Mouse (Mus musculus) gastrocnemius, postnatal 10 days (tissue): Measurements from ENCODE around the gene Syngr1. TPM values are rescaled to one million over a fixed set of nuclear protein-coding genes. Genes with fewer than 3 reads are reported as not detected.
A peak's percentile ranks its signal among the peaks of the same experiment; 100 is the strongest.

Source experiments
- DNase-seq: peaks from one replicate; pipeline ENCODE4 v3.0.0; 2021; ENCODE audit warnings: mixed read lengths
- total RNA-seq, 2 experiments: library from RNA; stranded (reverse); gene quantifications; 2 replicates each; pipeline ENCODE4 v1.2.3; 2021

Syngr1 gene
- total RNA-seq, 2 experiments from 2014 or later = 16.1 to 17.0 TPM

GRCm38 (mm10) chr15:80070095-80070644 is 21.0 kb upstream of the Syngr1 start:
- no peak for DNase-seq

- no peak for DNase-seq
Measured at GRCm38 (mm10) chr15:80071951-80072437, 19.1 kb upstream of the Syngr1 start.

DNA sequence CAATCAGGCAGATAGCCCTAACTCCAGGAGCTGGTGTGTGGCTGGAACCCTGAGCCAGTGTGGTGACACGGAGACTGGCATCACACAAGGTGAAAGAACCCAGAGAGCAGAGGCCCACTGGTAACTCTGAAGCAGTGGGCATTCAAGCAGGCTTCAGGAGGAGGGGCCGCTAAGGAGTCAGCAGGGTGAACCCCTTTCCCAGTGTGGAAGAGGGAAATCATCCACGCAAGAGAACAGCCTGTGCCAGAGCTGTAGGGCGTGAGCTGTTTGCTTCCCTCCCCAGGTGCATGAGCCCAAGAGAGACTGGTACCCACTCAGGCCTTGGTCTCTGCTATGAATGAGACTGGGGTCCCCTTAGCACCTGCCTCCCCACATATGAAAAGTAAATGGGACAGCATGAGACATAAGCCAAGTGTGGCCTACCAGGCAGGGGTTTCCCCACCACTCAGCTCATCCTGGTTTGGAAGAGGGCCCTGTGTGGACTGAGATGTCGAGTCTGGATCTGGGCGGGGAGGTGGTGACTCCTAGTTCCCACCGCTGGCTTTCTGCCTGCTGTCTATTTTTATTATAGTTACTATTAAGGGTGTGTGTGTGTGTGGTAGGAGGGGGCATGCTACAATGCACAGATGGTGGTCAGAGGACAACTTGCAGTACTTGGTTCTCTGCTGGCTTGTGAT is 18.4 kb upstream of the Syngr1 start:
- DNase-seq = no peak

DNA sequence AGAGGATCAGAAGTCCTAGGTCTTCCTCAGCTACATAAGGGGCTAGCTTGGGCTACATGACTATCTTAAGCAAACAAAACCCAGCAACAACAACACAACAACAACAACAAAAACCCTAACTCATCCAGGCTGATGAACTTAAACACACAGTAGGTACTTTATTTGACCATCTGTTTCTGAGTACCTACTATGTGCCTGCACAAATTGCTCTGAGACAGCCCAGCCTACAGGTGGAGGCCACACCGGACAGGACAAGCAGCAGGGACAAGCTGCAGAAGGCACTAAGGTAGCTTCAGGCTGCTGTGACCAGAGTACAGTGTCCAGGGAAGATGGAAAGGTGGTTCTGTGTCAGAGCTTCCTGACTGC is 17.9 kb upstream of the Syngr1 start:
- no peak for DNase-seq

DNA sequence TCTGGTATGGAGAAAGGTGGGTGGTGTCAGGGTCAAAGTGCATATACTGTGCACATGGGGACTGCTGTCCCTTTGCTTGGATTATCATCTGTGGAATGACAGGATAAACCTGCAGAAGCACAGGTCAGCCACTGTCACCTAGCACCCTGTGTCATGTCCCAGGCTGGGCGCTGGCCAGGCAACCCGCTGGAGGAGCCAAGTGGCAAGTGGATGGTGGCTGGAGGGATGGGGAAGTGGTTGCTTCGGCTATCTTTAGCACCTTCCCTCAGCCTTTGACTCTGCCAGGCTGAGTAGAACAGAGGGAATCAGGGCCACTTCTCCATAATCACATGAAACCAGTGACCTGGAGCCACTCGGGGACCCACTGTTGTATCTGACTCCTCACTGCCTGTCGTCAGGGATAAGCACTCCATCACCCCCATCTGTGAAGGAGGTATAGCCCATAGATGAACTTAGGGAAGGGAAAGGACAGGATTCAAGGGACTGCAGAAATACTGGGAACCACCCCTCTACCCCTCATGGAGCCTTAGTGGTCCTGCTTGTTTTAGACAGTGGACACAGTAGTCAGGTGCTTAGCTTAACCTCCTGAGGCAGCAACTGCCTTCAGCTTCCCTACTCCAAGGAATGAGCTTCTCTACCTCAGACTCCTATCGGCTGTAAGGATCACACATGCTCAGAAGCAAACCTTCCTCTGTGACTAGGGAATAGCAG is 16.3 kb upstream of the Syngr1 start:
- peak; percentile 65 for DNase-seq

DNA sequence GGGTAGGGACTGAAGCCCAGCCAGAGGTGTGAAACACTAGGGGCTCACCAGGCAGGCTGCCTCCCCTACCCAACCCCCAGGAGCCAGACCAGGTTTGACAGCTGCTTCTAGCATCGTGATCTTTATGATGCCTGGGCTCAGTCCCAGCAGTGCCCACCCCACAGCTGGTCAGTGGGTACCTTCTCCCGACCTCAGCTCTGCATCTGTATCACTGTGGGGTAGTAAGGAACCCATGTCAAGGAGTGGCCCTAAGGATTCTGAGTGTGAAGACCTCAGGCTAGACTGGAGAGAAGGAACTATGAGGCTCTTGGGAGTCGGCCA is 15.8 kb upstream of the Syngr1 start:
- no peak for DNase-seq

DNA sequence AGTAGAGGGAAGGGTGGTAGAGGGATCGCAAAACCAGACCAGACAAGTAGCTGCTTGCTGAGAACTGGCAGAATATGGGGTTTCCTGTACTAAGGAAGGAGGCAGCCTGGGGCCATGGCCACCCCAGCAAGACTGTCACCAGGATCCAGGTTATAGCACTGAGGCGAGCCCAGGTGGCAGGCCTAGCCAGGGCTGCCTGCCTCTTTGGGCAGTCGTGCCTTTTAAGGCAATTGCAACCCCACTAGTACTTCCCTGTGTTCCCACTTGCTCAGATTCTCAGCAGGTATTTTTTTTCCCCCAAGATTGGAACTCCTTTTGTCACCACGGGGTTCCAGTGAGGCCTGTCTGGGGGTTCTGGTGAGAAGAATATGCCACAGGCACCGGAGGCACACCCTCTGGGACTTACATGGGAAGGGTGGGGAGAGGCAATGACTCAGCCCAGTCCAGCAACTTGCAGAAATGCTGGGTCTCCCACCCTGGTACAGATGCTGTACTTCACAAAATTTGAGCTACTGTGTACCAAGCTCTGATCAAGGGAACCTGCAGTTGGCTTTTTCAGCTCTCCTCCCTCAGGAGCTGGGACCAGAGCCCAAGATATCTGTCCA is 15.3 kb upstream of the Syngr1 start:
- no peak for DNase-seq

- peak; percentile 83 for DNase-seq
Measured at GRCm38 (mm10) chr15:80076338-80077136, 14.6 kb upstream of the Syngr1 start.

DNA sequence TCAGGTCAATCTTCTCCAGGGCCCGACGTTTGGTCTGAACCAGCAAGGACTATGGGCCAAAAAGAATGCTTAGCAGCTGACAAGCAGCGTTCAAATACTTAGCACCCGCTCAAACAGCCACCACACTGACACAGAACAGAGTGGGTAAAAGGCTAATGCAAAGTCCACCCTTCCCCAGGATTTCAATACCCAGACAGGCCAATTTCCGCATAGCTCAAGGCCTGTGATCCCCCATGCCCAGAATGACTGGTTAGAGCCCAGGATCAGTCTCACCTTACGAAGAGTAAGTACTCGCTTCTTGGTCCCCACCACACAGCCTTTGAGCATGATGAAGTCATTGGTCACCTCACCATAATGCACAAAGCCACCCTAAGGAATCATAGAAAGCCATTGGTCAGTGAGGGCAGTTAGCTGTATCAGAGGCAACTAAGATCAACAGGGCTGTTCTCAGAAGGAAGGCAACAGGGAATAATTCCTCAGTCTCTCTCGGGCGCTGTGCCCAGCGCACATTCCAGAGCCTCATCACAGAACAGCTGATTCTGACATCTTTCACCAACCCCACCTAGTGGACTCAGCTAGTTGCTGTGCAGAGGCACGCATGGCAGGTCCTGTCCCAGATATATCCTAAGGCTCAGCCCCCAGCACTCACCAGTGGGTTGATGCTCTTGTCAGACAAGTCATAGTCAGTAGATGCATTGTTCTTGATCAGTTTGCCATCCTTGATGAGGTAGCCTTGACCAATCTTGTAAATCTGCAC is 12.9 kb upstream of the Syngr1 start:
- DNase-seq = no peak

- no peak for DNase-seq
Measured at GRCm38 (mm10) chr15:80079129-80079668, 11.9 kb upstream of the Syngr1 start.

DNA sequence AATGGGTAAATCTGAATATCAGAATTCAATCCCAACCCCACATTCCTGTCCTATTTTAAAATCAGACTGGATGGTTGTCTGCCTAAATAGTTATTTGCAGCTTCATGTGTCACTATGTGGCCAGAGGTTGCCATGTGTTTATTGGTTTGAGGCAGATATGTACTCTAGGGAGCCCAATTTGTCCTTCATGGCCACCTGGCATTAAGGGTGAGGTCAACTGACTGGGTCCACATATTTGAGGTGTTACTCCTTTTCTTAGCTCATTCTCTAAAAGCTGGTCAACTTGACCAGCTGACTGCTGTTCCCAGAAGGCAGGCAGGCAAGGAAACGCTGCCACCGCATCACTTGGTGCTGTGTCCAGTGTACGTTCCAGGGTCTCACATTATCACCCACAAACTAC is 11.2 kb upstream of the Syngr1 start:
- DNase-seq = no peak

DNA sequence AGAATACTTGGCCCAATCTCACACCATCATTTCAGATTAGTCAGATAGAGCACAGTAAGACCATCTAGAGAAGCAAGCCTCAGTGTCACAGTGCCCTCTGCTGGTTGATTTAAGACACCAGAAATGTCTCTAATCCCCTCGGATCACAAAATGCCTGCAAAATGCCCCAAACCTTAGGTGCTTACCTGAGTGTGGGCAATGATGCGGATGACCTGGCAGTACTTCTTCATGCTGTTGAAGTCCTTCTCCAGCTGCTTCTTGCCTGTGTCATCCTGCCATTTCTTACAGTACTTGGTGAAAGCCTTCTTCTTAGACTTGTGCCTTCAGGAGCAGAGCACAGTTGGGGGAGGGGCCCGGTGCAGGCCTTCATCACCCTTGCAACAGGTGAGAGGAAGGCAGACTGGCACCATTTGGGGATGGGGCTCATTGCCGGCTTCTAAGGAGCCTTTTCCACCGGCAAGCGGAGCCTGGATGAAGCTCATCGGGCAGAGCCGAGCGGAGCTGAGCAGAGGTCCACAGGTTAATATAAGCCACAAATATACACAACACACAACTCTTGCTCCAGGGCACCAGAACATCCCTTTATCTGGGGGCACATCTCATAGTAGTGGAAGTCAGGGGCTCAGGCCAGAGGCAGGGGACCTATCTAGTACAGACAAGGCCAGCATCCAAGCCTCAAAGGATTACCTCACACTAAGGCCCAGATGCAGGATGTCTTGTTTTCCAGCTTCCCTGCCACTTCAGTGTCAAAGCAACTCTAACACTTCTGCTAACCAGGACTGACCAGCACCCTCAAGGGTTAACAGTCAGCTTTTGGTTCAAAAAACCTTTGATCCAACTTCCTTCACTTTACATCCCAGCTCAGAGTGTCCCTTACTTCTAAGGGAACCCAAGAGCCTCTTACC is 10.2 kb upstream of the Syngr1 start:
- DNase-seq = no peak

DNA sequence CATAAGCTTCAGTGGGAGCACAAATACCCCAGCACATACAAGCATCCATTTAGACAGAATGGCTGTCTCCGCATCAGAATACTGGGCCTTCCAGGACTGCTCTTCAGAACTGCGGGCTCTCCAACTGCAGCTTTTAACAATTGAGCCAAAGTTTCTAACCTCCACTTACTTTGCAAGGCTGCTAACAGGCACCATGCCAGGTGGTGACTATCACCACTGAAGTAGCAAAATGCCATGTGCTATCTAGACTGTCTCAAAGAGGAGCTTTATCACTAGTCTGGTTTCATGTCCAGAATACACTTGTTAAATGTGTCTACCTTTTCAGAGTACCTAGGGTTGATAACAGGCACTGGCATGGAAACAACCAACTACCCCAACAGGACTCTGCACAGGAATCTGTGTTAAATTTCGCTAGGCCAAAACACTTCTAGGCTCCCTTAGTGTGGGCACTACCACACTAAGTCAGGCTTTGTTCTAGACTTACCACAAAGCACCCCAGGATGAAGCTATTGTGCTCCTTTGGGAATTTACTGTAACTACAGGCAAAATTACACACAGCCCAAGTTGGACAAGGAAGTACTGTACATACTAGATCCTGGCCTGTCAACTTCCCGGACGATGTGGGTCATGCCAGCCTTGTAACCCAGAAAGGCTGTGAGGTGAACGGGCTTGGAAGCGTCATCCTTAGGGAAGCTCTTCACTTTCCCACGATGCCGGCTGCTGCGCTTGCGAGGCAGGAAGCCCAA is 9.2 kb upstream of the Syngr1 start:
- no peak for DNase-seq

DNA sequence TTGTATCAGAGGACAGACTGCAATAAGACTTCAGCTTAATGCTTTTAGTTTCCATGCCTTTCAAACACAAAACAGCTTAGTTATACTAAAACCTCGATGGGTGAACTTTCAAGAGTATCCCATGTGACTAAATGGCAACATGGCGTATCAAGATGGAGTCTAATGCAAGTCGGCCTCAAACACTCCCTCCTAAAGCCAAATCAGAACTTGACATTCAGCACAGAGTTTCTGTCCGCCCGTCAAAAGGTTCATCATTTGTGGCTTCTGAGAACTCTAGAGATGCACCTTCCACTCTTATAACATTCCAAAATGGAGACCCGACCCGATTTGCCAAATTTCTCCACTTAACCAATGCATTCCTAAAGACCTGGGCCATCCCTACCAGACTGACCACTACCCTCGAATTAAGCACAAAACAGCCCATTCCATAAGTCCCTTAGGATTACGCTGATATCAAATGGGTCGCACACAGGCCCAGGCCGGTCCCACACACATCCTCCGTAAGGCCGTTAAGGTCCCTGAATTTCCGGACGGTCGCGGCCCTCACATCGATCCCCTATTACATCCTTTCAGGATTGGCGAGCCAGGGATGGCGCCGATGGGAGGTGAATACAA is 8.4 kb upstream of the Syngr1 start:
- no peak for DNase-seq

DNA sequence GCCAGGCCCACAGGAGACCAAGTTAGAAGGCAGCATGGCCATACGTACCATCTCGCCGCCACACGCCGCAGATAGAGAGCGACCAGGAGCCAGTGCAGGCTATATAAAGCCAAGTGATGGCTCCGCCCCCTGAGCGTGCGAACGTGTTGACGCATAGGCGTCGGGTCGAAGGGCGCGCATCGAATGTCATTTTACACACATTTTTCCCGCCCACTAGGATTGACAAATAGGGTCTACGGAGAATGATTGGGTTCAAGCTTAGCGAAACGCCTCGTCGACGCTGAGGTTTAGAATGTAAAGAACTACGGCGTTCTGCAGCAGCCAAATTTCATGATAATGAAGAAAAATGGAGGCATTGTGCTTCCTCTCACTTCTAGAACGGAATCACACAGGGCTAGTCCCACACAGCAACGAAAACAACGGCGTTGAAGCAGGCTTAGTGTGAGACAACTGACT is 7.8 kb upstream of the Syngr1 start:
- DNase-seq = peak; percentile 98

DNA sequence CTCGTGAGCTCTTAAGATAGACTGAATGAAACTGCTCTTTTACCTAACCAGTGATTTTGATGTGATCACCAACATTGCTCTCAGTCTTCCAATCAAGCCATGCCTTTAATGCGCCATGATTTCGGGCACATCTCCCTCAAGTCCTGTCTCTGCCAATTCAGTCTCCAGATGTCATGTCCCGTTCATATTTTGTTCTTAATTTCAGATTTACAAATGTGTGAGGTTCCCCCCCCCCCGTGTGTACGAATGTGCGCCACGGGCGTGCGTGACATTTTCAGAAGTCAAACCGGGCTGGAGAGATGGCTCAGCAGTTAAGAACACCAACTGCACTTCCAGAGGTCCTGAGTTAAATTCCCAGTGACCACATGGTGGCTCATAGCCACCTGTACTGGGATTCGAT is 7.4 kb upstream of the Syngr1 start:
- no peak for DNase-seq

GRCm38 (mm10) chr15:80087406-80088012 is 3.6 kb upstream of the Syngr1 start:
- DNase-seq = no peak

- DNase-seq = peak; percentile 85
Measured at GRCm38 (mm10) chr15:80088637-80089036, 2.5 kb upstream of the Syngr1 start.

- DNase-seq = no peak
Measured at GRCm38 (mm10) chr15:80090155-80090554, 979 bp upstream of the Syngr1 start.
